Mouse (Mus musculus) ovary, postnatal 36 days (tissue): ENCODE measurements around the gene Cst13.
"Not testable (repeated sequence)": the region's sequence is repeated elsewhere in the genome, so short reads cannot be mapped to it uniquely, and the experiment has no call there.

Source experiments
- DNase-seq: peaks from one replicate; pipeline ENCODE4 v3.0.0; 2022; ENCODE audit warnings: low spot score, mixed read lengths

The Cst13 gene

DNA sequence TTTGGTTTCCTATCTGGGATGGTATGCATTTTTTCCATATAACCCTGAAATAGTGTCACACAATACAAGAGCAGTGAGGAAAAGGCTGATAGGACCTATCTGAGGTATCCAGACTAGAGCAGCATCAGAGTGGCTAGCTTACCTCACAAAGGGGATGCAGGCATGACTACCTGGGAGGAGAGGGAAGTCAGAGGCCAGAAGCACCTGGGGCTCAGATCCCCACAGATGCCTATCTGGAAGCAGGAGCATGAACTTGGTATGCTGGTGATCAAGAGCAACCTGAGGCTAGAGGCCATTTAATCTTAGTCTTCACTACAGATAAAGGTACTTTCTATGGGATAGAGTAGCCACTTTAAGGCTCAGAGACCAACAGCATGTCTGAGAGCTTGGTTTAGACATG is at the start of gene Cst13:
Gene Cst13 (plus strand): TSS at position 173 of the 400 bp plus-strand sequence.
- DNase-seq = no peak

DNA sequence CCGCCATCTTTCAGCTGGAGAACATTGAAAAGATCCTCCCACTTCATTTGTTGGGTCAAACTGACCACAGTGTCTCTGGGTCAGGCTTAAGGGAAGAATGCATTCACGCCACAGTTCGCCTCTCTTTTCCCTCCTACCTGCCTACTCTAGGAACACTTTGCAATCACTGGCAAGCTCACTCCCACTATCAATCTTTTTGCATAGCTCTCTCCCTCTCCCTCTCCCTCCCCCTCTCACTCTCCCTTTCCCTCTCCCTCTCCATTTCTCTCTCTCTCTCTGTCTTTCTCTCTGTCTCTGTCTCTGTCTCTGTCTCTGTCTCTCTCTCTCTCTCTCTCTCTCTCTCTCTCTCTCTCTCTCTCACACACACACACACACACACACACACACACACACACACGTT is 48.5 kb upstream of the Cst13 start, which contains the start of gene Cst11:
Gene Cst11 (minus strand): TSS at position 101 of the 400 bp plus-strand sequence.
- not testable (repeated sequence) for DNase-seq

DNA sequence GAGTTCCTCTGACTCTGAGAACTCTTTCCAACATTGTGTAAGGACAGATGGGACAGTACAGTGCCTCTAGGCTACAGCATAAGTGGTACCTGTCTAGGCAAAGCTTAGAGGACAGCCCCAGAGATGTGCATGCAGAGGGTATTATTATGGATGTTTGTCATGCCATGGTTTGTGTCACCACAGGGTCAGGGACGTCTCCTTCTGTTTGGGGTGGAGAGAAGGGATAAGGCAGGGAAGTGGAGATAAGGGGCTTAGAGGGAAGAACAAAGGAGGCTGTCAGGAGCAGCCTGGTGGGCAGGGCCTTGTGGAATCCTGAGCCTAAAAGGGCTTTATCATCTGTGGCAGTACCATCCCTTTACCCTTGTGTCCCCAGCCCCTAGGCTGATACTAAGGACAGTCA is 38.2 kb upstream of the Cst13 start, which contains the start of gene 8030411F24Rik:
Gene 8030411F24Rik (plus strand): TSS at position 301 of the 400 bp plus-strand sequence.
- DNase-seq = no peak

DNA sequence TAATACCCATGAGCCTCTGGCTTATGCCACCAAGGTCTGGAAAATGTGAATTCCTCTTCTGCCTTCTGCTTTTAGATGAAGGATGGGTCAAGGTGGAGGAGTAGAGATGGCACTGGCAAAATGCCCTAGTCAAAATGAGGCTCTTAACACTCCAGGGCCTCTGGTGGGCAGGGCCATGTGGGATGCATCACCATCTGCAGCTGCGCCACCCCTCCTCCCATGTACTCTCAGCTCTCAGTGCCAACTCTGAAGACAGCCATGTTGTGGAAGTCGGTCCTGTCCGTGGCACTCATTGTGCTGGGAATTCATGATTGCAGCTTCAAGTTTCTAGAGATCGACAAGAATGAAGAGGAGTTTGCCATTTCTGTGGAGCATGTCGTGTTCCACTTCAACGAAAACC is 30.7 kb upstream of the Cst13 start, which contains the start of gene Cst12:
Gene Cst12 (plus strand): TSS at position 220 of the 400 bp plus-strand sequence.
- DNase-seq = peak; percentile 12

DNA sequence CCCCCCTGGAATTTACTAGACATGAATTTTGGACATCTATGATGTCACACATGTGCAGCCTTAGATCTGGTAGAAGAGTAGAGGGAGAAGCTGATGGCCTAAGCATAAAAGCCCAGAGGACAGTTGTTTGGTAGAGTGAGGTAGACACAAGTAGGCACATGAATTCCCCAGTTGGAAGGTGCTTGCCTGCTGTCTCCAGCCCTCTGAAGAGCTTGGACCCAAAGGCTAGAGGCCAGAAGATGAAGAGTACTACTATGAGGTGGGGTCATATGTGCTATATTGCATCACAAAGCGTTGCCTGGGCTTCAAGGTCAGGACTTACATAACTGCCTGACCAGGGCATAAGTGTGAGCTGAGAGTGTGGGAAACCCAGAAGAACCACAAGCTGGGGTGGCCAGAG is 21.4 kb upstream of the Cst13 start, which contains the start of gene Cst8:
Gene Cst8 (plus strand): TSS at position 301 of the 400 bp plus-strand sequence.
- DNase-seq = no peak

DNA sequence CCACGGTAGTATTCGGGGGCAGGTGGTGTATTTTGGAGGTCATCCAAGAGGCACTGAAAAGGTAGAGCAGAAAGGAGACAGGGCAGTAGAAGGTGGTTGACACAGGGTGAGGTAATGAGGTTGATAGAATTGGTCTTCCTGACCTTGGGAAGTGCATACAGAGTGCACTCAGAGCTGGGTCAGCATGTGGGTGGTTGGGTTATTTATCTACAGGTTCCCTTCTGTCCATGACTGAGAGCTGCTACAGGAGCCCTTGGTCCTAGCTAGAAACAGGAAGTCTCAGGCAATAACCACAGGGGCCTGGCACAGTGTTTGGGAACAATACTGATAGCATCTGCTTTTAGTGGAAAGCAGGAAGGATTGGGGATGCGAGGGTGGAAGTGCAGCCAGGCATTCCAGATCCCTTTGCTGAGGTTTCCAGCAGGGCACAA is 18.4 kb upstream of the Cst13 start:
- DNase-seq = peak; percentile 22

DNA sequence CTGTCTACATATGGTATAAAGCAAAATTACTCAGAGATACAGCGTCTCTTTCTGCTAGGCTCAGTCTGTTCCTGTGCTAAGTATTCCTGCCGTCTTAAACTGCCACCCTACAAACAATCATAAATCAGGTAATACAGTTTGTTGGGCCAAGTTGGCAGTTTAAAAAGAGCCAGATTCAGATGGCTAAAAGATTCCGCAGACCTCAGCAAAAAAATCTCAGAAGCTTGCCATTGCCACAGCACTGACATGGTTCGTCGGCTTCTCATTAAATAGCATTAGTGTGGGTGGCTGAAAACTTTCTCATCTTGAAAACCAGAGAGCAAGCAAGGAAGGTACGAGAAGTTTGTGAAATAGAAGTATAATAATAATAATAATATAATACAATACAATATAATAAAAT is 13.2 kb upstream of the Cst13 start:
- DNase-seq = no peak

DNA sequence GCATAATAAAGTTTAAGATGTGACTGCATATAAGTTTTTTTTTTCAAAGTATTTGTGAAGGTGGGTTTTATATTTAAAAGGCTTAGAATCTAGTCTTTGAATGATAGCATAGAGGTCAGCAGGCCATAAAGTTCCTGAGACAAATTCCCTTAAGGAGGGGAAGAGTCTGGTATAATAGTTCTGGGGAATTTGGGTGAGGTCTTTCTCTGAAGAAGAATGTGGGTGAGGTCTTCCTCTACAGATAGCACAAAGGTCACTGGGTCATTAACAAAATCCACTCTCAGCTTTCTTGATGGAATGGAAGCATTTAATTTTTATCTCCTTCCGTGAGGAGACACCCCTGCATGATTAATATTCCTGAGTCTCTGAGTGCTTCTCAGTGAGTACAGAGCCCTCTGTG is 6.1 kb downstream of the Cst13 start:
- DNase-seq = no peak

DNA sequence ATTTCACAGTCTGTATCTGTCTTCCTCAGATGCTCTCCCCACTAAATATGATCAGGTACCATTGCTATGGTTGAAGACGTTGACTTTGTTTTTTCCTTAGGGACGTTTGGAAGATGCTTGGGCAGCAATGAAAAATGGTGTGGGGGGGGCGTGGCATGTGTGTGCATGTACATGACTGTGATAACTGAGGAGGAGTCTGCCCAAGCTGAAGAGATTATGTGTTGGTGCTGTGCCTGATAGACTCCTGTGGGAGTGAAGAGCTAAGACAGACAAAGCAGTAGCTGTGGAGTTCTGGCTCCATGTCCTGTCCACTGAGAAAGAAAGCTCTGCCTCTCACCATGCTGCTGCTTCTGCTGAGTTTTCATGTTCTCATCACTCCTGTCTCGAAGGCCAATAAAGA is 15.0 kb downstream of the Cst13 start, which contains the start of gene Cst9:
Gene Cst9 (plus strand): TSS at position 236 of the 400 bp plus-strand sequence.
- DNase-seq = no peak

DNA sequence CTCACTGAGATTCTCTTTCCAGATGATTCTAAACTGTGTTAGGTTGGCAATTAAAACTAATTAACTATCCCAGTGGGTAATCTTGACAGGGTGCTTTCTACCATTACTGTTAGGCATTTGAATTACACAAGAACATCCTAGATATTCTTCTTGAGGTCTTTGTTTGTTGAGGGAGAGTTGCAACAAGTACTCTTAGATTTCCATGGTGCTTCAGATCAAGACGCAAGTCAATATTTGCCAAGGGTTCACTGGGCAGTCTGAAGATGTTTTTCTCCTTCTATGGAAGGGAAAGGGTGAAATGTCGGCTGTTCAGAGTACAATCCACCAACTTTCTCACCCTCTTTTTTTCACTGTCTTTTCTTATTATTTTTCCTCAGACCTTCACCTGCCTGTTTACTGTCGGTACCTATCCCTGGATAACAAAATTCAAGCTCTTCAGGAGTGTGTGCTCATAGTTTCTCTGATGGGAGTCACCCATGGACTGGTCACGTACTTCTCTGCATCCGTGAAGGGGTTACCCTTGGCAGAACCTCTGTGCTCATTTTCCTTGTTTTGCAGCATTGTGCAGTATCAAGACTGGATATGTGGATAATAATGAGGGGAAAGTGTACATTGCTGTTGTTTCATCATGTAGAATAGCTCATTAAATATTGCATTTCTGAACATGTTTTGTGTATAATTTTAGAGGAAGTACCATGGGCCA is 18.3 kb downstream of the Cst13 start:
- no peak for DNase-seq

DNA sequence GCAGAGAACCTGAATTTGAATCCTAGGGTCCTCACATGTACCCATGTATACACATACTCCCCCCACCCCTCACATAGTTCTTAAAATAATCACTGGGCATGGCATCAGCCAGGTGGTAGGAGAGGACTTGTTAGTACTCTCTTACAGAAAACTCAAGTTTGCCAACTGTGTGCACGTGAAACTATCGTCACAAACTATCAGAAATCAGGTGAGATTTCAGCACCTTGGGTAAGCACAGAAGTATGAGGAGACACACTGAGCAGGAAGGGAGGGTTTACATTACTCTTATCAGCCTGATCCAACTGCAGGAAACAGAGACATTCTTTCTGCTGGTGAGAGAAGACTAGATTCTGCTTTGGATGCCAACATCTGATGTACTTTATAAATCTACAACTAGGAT is 19.3 kb downstream of the Cst13 start:
- no peak for DNase-seq

DNA sequence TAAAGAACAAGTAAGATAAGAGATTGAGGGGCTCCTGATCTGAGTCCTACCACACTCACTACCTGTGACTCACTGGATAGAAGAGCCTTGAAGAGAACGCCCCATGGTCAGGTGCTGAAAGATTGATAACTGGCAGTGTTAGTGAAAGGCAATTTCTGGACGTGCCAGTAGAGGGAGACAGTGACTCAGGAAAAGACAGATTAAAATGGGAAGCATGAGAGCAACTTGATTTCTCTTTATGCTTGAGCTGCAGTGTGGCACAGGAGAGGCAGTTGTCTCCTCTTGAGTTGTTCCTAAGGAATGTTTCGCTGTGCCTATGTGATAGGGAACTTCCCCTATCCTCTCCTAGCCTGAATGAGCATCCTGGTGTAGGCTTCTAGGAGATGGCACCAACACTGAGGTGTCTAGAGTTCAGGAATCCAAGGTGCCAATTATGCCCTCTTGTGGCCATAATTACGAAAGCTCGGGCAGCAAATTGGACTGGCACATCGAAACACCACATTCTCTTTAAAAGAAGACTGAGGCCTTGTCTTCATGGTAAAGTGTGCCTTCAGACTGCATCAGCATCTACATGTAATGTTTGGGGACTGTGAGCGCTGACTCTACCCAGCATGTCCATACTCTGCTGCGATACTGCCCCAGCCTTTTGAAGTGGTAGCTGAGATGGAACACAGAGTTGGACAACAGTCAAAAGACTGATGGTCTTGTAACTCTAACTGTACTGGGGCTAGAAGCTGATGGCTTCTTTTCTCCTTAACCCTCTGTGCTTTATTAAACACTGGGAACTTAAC is 31.4 kb downstream of the Cst13 start:
- peak; percentile 53 for DNase-seq

DNA sequence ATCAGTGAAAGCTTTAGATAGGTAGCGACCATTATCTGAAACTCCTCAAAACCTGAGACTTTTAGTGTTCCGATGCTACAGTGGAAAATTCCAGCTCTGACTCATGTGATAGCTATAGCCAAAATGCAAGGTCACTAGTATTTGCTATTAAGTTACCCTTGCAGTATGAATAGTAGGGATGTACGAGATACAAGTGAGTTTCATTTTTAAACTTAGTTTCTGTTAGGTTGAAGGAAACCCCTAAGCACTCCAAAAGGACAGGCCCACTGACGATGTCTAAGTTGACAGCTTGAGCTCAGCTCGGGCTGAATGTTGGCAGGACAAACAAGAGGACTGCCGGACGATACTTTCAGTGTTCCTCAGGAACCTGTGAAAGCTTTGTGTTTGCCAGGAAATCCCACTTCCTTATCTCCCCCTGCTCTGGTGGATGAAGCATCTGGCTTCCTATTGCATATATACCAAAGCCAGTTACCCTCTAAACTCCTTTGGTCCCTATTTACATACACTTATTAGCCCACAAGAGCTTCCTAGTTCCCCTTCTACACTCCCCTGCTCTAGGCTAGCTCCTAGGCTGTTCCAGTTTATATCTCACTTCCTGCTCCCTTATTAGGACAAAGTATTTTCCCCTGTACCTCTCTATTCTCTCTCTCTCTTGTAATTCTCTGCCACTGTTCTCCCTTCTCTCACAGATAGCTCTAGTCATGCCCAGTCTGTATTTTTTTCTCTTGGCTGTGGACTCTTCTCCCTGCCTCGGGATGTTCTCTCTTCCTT is 36.9 kb downstream of the Cst13 start:
- no peak for DNase-seq

DNA sequence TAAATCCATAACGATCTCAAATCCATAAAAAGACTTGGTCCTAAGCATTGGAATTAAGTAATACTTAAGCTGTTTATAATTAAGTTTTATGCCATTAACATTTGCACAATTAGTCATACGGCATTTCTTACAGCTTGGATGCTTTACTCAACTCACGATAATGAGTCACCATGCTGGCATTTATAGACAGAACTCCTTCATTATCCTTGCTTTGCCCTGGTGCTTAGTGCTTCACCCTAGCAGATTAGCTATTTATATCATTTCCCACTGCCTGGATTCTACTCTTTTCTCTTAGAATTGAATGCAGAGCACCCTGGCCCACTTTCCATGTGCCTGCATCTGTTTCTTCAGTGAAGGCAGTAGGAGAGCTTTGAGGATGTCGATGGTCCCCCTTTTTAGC is 37.6 kb downstream of the Cst13 start:
- no peak for DNase-seq

DNA sequence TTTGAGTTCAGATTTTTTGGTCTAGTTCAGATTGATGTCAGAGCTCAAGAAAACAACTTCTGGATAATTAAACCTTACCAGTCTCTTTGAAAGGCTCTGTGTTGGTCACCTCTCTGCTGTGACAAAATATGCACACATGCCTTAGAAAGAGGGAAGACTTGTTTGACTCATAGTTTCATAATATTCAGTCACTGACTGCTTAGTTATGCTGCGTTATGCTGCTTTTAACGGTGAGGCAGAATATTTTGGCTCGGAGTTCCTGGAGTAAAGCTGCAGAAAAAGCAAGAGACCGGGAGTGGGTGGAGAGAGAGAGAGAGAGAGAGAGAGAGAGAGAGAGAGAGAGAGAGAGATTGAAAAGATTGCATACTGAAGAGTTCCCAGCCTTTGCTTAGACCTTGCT is 41.1 kb downstream of the Cst13 start:
- DNase-seq = no peak

DNA sequence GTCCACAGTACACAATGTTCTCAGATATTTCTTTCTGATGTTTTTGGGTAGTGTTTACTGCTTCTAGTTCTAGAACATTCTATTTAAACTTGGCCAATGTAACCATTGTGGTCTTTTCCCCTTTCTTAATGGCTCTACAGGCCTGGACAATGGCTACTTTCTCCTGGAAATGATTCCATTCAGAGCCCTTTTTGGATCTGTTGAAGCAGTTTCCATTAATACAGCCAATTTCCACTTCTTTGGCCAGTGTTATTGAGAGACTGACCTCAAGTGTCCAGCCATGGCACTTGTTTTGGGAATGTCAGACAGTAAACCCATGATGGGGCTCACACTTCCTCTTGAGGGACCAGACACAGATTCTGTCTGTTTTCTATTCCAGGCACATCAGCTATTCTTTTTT is 41.8 kb downstream of the Cst13 start:
- DNase-seq = no peak

DNA sequence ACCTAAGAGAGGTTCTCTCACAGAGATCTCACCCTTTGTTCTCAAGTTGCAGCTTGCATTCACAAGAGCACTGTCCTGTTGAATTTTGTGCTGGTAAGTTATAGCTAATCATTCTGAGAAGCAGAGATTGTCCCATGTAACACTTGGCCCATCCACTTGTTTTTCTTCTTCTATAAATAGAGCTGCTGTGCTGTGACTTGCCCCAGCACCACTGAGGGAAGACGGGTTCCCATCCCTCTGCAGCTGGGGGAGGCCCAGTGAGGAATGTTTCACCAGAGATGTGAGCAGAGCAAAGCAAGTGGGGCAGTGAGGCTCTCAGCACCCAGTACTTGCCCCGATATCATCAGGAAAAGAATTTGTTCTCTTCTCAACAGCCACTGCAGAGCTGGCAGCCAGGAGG is 45.1 kb downstream of the Cst13 start, which contains the start of gene 9230104L09Rik:
Gene 9230104L09Rik (minus strand): TSS at position 73 of the 400 bp plus-strand sequence.
- DNase-seq = no peak

DNA sequence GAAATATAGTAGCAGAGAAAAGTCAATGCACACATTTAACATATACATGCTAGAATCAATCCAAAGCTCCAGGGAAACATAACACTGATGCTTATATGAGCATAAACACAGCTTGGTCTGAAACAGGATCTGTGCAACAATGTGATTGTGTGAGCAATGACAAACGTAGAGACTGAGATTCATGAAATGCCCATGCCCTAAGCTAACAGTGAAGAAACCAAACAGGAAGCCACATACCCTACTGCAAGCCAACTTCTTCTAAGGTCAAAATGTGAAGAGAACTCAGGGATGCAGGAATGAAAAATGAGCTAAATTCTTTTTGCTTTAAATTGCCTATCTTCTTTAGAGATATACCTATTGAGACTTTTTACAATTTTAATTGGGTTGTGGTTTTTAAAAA is 49.1 kb downstream of the Cst13 start:
- no peak for DNase-seq

DNA sequence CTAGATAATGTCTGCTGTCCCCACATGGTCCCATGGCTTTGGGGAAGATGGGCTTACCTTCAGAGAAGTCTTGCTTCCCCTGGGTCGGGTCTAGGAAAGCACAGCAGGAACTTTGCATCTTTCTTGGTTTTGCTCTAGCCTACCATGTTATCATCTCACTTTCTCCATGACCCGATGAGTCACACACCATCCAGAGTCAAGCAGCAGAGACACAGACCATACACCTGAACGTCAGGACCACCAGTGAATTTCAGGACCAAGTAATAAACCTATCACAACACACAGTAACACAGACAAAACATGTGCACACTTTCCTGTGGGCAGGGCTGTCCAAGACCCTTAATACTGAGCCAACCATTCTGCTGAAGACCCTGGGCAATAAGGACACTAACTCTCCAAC is 50.6 kb downstream of the Cst13 start:
- no peak for DNase-seq

DNA sequence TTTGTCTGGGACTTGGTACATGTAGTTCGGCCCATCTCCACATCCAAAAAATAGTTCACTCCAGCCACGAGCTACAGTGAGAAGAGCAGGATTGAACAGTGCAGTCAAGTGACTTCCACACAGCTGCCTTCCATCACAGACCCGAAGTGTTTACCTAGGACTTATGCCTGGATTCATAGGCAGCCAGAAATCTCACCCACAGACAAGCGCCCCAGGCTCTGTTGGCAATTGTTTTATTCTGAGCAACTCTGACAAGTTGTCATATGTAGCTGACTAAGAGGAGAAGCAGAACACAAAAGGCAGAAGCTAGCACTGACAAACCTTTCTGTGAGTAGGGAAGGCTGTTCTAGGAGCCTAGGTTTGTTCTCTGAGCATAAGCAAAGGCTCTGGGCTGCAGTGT is 53.0 kb downstream of the Cst13 start:
- DNase-seq = no peak

DNA sequence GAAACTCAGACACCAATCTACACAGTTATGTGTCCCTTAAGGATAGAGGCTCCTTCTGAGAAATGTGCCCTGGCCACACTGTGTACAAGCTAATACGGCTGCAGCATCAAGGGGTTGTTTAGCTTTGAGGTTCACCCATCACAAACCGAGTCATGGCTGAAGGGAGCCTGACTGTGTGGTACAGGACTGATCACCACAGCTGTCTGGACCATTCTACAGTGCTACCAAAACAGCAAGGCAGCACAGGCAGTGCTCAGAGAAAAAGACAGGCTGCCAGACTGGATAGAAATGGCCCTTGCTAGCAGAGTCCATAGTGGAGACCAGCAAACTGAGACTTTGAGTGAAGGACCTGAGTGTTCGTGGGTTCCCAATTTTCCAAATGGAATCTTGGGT is 54.3 kb downstream of the Cst13 start:
- DNase-seq = no peak
